Mouse (Mus musculus) myocyte (in vitro differentiated cells): ENCODE results near the gene Prr19.

Experiments used
- CEBPB ChIP-seq: IDR thresholded peaks from 2 replicates; pipeline ENCODE4 v1.6.1; 2011; ENCODE audit warnings: mild to moderate bottlenecking, moderate library complexity; ENCODE audit not compliant: poor library complexity, insufficient read depth, severe bottlenecking
- E2F4 ChIP-seq: IDR thresholded peaks from one replicate; pipeline ENCODE4 v1.6.1; 2011; ENCODE audit warnings: mild to moderate bottlenecking, control low read depth, moderate library complexity; ENCODE audit not compliant: insufficient read depth
- MAX ChIP-seq: IDR thresholded peaks from one replicate; pipeline ENCODE4 v1.6.1; 2011; ENCODE audit warnings: low read depth, mild to moderate bottlenecking, control low read depth
- MYOG ChIP-seq, 3 experiments: IDR thresholded peaks; one replicate each; pipeline ENCODE4 v1.6.1; 2011; ENCODE audit warnings: control low read depth in 2 of 3, low read depth in 2 of 3, mild to moderate bottlenecking in 2 of 3; ENCODE audit not compliant: insufficient read length in 2 of 3, control insufficient read depth in 1 of 3, insufficient read depth in 1 of 3
- POLR2A ChIP-seq: IDR thresholded peaks from one replicate; pipeline ENCODE4 v1.6.1; 2011; ENCODE audit warnings: low read depth, mild to moderate bottlenecking, control low read depth, moderate library complexity; ENCODE audit not compliant: insufficient read length
- TCF3 ChIP-seq: IDR thresholded peaks from one replicate; pipeline ENCODE4 v1.6.1; 2011; ENCODE audit warnings: low read depth, control low read depth; ENCODE audit not compliant: insufficient read length

DNA sequence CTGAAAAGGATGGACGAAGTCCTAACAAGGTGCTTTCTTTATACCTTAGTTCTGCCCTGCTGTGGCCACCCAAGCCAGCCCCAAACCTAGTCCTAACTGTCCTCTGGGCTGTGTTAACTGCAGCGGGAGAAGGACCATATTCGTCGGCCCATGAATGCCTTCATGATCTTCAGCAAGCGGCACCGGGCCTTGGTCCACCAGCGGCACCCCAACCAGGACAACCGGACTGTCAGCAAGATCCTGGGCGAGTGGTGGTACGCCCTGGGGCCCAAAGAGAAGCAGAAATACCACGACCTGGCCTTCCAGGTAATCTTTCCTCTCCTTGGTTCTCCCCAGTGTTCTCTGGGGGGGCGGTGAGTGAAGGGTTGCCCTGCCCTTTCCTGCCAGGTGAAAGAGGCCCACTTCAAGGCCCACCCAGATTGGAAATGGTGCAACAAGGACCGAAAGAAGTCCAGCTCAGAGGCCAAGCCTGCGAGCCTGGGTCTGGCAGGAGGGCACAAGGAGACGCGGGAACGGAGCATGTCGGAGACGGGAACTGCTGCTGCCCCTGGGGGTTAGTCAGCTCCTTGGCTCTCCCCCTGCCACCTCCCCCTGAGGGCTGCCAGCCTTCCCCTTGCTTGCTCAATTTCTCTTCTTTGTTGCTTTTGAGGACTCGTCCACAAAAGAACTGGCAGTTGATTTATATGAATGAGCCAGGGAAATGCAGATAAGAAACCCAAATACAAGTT, 15.5 kb upstream of the Prr19 start:
- TF ChIP-seq POLR2A, result no peak
- TF ChIP-seq MYOG (IDR thresholded peaks at IDR 0.05; ENCODE audit: control insufficient read depth in 1 of 3, insufficient read depth in 1 of 3, insufficient read length in 2 of 3, low read depth in 2 of 3), result no peak
- TF ChIP-seq E2F4, result no peak
- no peak for TF ChIP-seq MAX
- no peak for TF ChIP-seq TCF3
- no peak for TF ChIP-seq CEBPB
